Mouse (Mus musculus) megakaryocyte, embryonic 14.5 days (primary cell): ENCODE results near the gene Lrrc42. TPM values are rescaled to one million over a fixed set of nuclear protein-coding genes. Genes with fewer than 3 reads are reported as not detected.

Experiments
- H3K27me3 ChIP-seq: replicated peaks from 2 replicates; pipeline ENCODE3; 2012; ENCODE audit warnings: inconsistent platforms
- H3K36me3 ChIP-seq: replicated peaks from 2 replicates; pipeline ENCODE3; 2012; ENCODE audit warnings: low read length, inconsistent platforms, mixed read lengths
- H3K4me1 ChIP-seq: 2 replicates; pipeline ENCODE4 v1.6.1; 2012; ENCODE audit warnings: inconsistent platforms
- H3K4me3 ChIP-seq: replicated peaks from 2 replicates; pipeline ENCODE3; 2012; ENCODE audit warnings: moderate library complexity, mild to moderate bottlenecking, inconsistent platforms
- H3K9me3 ChIP-seq: 2 replicates; pipeline ENCODE4 v1.6.1; 2012; ENCODE audit warnings: inconsistent platforms
- FLI1 ChIP-seq: IDR thresholded peaks from 2 replicates; pipeline ENCODE4 v1.6.1; 2012; ENCODE audit warnings: low read length, inconsistent platforms, mixed read lengths
- GATA1 ChIP-seq: IDR thresholded peaks from 3 replicates; pipeline ENCODE4 v1.6.1; 2012; ENCODE audit warnings: mixed read lengths, low read length, inconsistent platforms, borderline replicate concordance
- polyA plus RNA-seq: library from polyadenylated mRNA; stranded (reverse); fragments of >175 nt; gene quantifications from 2 replicates; pipeline ENCODE4 v1.2.3, GENCODE M21; 2012; ENCODE audit warnings: low replicate concordance; ENCODE audit not compliant: insufficient read depth

Gene Lrrc42
- polyA plus RNA-seq, 1 experiment = 9.1 TPM

- Histone ChIP-seq H3K27me3 (no peaks in the 10 kb centered on the region), H3K4me1 (peaks cover 73% of the 10 kb centered on the region), H3K36me3 (peaks cover 11% of the 10 kb centered on the region), H3K4me3 (no peak overlapping the region), H3K9me3 (no peaks in the 10 kb centered on the region)
- TF ChIP-seq FLI1 (no peak), GATA1 (no peak)
Measured at GRCm38 (mm10) chr4:107250494-107250893, 2.8 kb downstream of the Lrrc42 start.

DNA sequence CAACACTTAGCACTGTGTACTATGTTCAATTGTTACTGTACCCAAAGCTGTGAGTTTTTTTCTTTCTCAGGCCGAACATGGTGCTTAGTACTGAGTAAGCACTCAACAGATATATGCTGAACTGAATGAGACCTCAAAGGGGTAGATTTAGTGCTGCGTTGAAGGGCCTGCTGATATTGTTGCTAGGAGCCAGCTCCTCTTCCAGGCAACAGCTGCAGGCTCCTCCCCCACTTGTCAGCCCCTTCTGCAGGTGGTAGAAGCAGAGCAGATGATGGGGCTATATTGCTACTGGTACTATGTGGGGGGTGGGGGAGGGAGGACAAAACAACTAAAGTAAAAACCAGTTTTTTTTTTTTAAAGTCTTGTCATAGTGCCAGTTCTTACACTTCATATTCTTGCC, 3.9 kb downstream of the Lrrc42 start:
- H3K4me1 ChIP-seq = peaks cover 82% of the 10 kb centered on the region
- peak overlapping the region; percentile 44 for H3K4me3 ChIP-seq
- TF ChIP-seq FLI1 (no peak), GATA1 (no peak)
- H3K27me3 ChIP-seq = no peaks in the 10 kb centered on the region
- H3K36me3 ChIP-seq = peaks cover 19% of the 10 kb centered on the region
- no peaks in the 10 kb centered on the region for H3K9me3 ChIP-seq

GRCm38 (mm10) chr4:107248061-107248460, 5.3 kb downstream of the Lrrc42 start:
- peaks cover 31% of the 10 kb centered on the region for H3K36me3 ChIP-seq
- H3K27me3 ChIP-seq = no peaks in the 10 kb centered on the region
- H3K4me1 ChIP-seq = peaks cover 84% of the 10 kb centered on the region
- H3K9me3 ChIP-seq = no peaks in the 10 kb centered on the region
- no peak for TF ChIP-seq GATA1
- no peak for TF ChIP-seq FLI1
- no peak overlapping the region for H3K4me3 ChIP-seq

- Histone ChIP-seq H3K4me1 (peaks cover 77% of the 10 kb centered on the region), H3K4me3 (no peak overlapping the region), H3K9me3 (no peaks in the 10 kb centered on the region), H3K27me3 (no peaks in the 10 kb centered on the region), H3K36me3 (peaks cover 37% of the 10 kb centered on the region)
- TF ChIP-seq GATA1 = no peak
Measured at GRCm38 (mm10) chr4:107247110-107247509, 6.2 kb downstream of the Lrrc42 start.

DNA sequence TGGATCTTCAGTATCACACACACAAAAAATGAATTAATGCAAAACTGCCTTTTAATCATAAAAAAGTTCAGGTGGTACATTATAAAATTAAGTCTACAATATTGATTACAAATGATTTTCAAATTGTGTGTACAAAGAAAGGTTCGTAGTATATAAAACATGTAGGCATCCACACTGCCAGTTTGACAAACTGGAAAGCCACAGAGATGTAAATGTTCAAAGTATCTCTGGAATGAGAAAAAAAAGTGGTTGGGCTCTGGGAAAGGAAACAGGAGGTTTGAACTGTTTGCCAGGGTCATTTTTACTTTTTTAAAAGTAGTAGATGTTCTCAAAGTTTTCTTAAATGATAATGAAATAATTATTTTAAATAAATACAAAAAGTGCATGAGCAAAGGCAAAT, 7.3 kb downstream of the Lrrc42 start:
- Histone ChIP-seq H3K36me3 (peaks cover 48% of the 10 kb centered on the region), H3K4me1 (peaks cover 67% of the 10 kb centered on the region), H3K9me3 (no peaks in the 10 kb centered on the region), H3K27me3 (no peaks in the 10 kb centered on the region), H3K4me3 (no peak overlapping the region)
- TF ChIP-seq GATA1 = no peak
- TF ChIP-seq FLI1 = no peak

DNA sequence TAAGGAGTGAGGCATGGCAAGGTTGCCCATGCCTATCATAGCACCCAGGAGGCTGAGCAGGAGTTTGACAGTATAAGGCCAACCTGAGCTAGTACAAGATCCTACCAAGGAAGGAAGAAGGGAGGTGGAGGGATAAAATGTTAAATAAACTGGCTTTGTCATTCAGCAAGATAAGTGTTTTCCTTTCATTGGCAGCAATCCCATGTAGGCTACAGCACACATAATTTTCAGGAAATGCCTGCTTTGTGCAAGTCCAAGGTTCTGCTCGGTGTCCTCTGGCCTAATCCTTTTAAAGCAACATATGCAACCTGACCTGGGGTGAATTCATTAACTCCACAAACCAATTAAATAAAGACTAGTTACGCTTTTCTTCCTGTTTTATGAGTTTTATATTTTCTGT, 8.0 kb downstream of the Lrrc42 start:
- Histone ChIP-seq H3K4me3 (no peak overlapping the region), H3K27me3 (no peaks in the 10 kb centered on the region), H3K36me3 (peaks cover 53% of the 10 kb centered on the region), H3K9me3 (no peaks in the 10 kb centered on the region), H3K4me1 (peaks cover 61% of the 10 kb centered on the region)
- no peak for TF ChIP-seq GATA1
- no peak for TF ChIP-seq FLI1

GRCm38 (mm10) chr4:107243365-107244333, 9.7 kb downstream of the Lrrc42 start:
- H3K4me3 ChIP-seq = no peak overlapping the region
- no peaks in the 10 kb centered on the region for H3K27me3 ChIP-seq
- H3K4me1 ChIP-seq = peaks cover 44% of the 10 kb centered on the region
- no peak for TF ChIP-seq GATA1
- TF ChIP-seq FLI1 = no peak
- H3K36me3 ChIP-seq = peaks cover 69% of the 10 kb centered on the region
- no peaks in the 10 kb centered on the region for H3K9me3 ChIP-seq

DNA sequence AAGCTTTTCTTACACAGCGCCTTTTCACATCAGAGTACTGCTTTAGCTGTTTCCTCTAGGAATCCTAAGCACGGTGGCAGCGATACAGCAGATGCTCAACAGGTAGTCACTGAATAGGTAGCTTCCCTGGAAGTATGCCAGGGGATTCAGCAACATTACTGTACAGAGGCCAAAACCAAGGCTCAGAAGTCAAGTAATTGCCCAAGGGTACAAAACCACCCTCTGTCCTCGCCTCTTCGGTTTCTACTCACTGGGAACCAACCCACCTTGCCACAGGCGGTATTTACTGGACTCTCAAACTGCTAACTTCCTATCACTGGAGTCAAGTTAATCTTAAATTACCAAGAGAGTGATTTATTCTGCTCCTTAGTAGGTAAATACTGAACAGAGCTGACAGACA, 13.1 kb downstream of the Lrrc42 start:
- Histone ChIP-seq H3K4me1 (peaks cover 19% of the 10 kb centered on the region), H3K9me3 (no peaks in the 10 kb centered on the region), H3K27me3 (no peaks in the 10 kb centered on the region), H3K36me3 (peaks cover 89% of the 10 kb centered on the region), H3K4me3 (no peak overlapping the region)
- TF ChIP-seq FLI1 = no peak

GRCm38 (mm10) chr4:107238253-107238652, 15.1 kb downstream of the Lrrc42 start:
- Histone ChIP-seq H3K9me3 (no peaks in the 10 kb centered on the region), H3K4me1 (peaks cover 5% of the 10 kb centered on the region; the same call in 1 of the 2 replicates), H3K36me3 (peaks cover 92% of the 10 kb centered on the region), H3K27me3 (no peaks in the 10 kb centered on the region), H3K4me3 (no peak overlapping the region)
- TF ChIP-seq FLI1 = no peak
- no peak for TF ChIP-seq GATA1

GRCm38 (mm10) chr4:107232219-107232618, 21.1 kb downstream of the Lrrc42 start:
- Histone ChIP-seq H3K4me3 (no peak overlapping the region), H3K4me1 (no peaks in the 10 kb centered on the region), H3K36me3 (peaks cover 58% of the 10 kb centered on the region), H3K9me3 (no peaks in the 10 kb centered on the region), H3K27me3 (peaks cover 1% of the 10 kb centered on the region)
- TF ChIP-seq FLI1 = no peak
- no peak for TF ChIP-seq GATA1
